Mouse (Mus musculus) liver, embryonic 15.5 days (tissue): Measurements from ENCODE around the gene Rcbtb2. TPM values are rescaled to one million over a fixed set of nuclear protein-coding genes. Genes with fewer than 3 reads are reported as not detected.

ENCODE experiments used
- ATAC-seq: fragments of 200-750 bp; cut with Nextera tagmentation; 2 replicates; pipeline ENCODE4 v1.8.0; 2017; ENCODE audit warnings: moderate number of reproducible peaks, mild to moderate bottlenecking, moderate library complexity; ENCODE audit not compliant: insufficient read depth
- H3K27ac ChIP-seq: fragments of 300-500 bp; sonication (generic); replicated peaks from 2 replicates; pipeline ENCODE4 v1.5.1; 2015; ENCODE audit warnings: mild to moderate bottlenecking, inconsistent platforms
- H3K27me3 ChIP-seq: fragments of 300-500 bp; sonication (generic); 2 replicates; pipeline ENCODE4 v1.6.1; 2015; ENCODE audit warnings: mild to moderate bottlenecking, inconsistent platforms
- H3K36me3 ChIP-seq: fragments of 300-500 bp; sonication (generic); replicated peaks from 2 replicates; pipeline ENCODE4 v1.6.1; 2015; ENCODE audit warnings: moderate library complexity, mild to moderate bottlenecking, inconsistent platforms
- H3K4me1 ChIP-seq: fragments of 300-500 bp; sonication (generic); replicated peaks from 2 replicates; pipeline ENCODE4 v1.6.1; 2015; ENCODE audit warnings: inconsistent platforms
- H3K4me2 ChIP-seq: fragments of 300-500 bp; sonication (generic); 2 replicates; pipeline ENCODE4 v1.6.1; 2015; ENCODE audit warnings: moderate library complexity, mild to moderate bottlenecking, inconsistent platforms
- H3K4me3 ChIP-seq: fragments of 300-500 bp; sonication (generic); replicated peaks from 2 replicates; pipeline ENCODE4 v1.5.1; 2015; ENCODE audit warnings: mild to moderate bottlenecking, inconsistent platforms
- H3K9ac ChIP-seq: fragments of 300-500 bp; sonication (generic); 2 replicates; pipeline ENCODE4 v1.6.1; 2015; ENCODE audit warnings: moderate library complexity, mild to moderate bottlenecking, inconsistent platforms
- H3K9me3 ChIP-seq: fragments of 300-500 bp; sonication (generic); replicated peaks from 2 replicates; pipeline ENCODE4 v1.6.1; 2016; ENCODE audit warnings: inconsistent platforms
- WGBS: fragments of 180-500 bp; shearing (Covaris S2); methylation state at CpG from one replicate; pipeline ENCODE4 v1.1.7; 2015; ENCODE audit warnings: mixed read lengths; ENCODE audit not compliant: insufficient replicate concordance; 5-methylcytosine and 5-hydroxymethylcytosine counted together
- polyA plus RNA-seq: library from polyadenylated mRNA; unstranded; fragments of >200 nt; fragmentation: Nextera tagmentation; extraction: Ambion mirVana; gene quantifications from 2 replicates; pipeline ENCODE4 v1.2.1, GENCODE M21; 2015

Gene Rcbtb2
- polyA plus RNA-seq, 1 experiment from 2014 or later, result 18.9 TPM

- H3K9ac ChIP-seq, result peak overlapping the region; percentile 22
- under 1% methylated on average over 6 of the region's 6 CpGs for WGBS
- H3K36me3 ChIP-seq, result peaks cover 10% of the 10 kb centered on the region; the same call in 1 of the 2 replicates
- peak overlapping the region; percentile 69 for H3K27ac ChIP-seq
- no peaks in the 10 kb centered on the region for H3K27me3 ChIP-seq
- H3K4me3 ChIP-seq, result peak overlapping the region; percentile 53
- H3K4me2 ChIP-seq, result peak overlapping the region; percentile 50
- H3K9me3 ChIP-seq, result no peaks in the 10 kb centered on the region
- peaks cover 22% of the 10 kb centered on the region for H3K4me1 ChIP-seq
- 0 out of 2 replicates have a peak, but pooled peaks have one; percentile 37 for ATAC-seq
These were observed 116.5 kb downstream of the Rcbtb2 start for GRCm38 (mm10) chr14:73239291-73239690.

GRCm38 (mm10) chr14:73239857-73240256, 117.0 kb downstream of the Rcbtb2 start:
- Histone ChIP-seq H3K27ac (no peak overlapping the region), H3K9me3 (no peaks in the 10 kb centered on the region), H3K9ac (no peak overlapping the region), H3K27me3 (no peaks in the 10 kb centered on the region), H3K4me1 (peaks cover 16% of the 10 kb centered on the region; the same call in 1 of the 2 replicates), H3K4me3 (no peak overlapping the region), H3K4me2 (no peak overlapping the region), H3K36me3 (peaks cover 16% of the 10 kb centered on the region; the same call in 1 of the 2 replicates)
- ATAC-seq, result no peak
- WGBS, result 42% methylated on average over 3 of the region's 3 CpGs

GRCm38 (mm10) chr14:73244061-73244597, 121.3 kb downstream of the Rcbtb2 start:
- Histone ChIP-seq H3K36me3 (peaks cover 26% of the 10 kb centered on the region), H3K9me3 (no peaks in the 10 kb centered on the region), H3K9ac (no peak overlapping the region), H3K4me3 (no peak overlapping the region), H3K4me1 (0 out of 2 replicates have a peak, but pooled peaks cover 4% of the 10 kb centered on the region), H3K27ac (no peak overlapping the region), H3K4me2 (no peak overlapping the region), H3K27me3 (no peaks in the 10 kb centered on the region)
- no peak for ATAC-seq
- WGBS, result 84% methylated on average over 2 of the region's 2 CpGs

GRCm38 (mm10) chr14:73250056-73250455, 127.2 kb downstream of the Rcbtb2 start:
- Histone ChIP-seq H3K9me3 (no peaks in the 10 kb centered on the region), H3K36me3 (peaks cover 32% of the 10 kb centered on the region), H3K4me2 (no peak overlapping the region), H3K27ac (no peak overlapping the region), H3K4me3 (no peak overlapping the region), H3K9ac (no peak overlapping the region), H3K27me3 (no peaks in the 10 kb centered on the region), H3K4me1 (peaks cover 8% of the 10 kb centered on the region)
- ATAC-seq, result peak; percentile 54; the same call in 1 of the 2 replicates
- WGBS, result 83% methylated on average over 2 of the region's 2 CpGs

GRCm38 (mm10) chr14:73252276-73252675, 129.4 kb downstream of the Rcbtb2 start:
- 89% methylated on average over 2 of the region's 2 CpGs for WGBS
- no peak for ATAC-seq
- Histone ChIP-seq H3K27me3 (no peaks in the 10 kb centered on the region), H3K9me3 (no peaks in the 10 kb centered on the region), H3K27ac (0 out of 2 replicates have a peak overlapping the region, but pooled peaks have one; percentile 5), H3K4me1 (peaks cover 15% of the 10 kb centered on the region), H3K36me3 (peaks cover 33% of the 10 kb centered on the region), H3K9ac (no peak overlapping the region), H3K4me3 (no peak overlapping the region), H3K4me2 (no peak overlapping the region)

GRCm38 (mm10) chr14:73253453-73254251, 130.8 kb downstream of the Rcbtb2 start:
- no peaks in the 10 kb centered on the region for H3K27me3 ChIP-seq
- peaks cover 30% of the 10 kb centered on the region for H3K36me3 ChIP-seq
- H3K27ac ChIP-seq, result peak overlapping the region; percentile 51; the same call in 1 of the 2 replicates
- peaks cover 23% of the 10 kb centered on the region for H3K4me1 ChIP-seq
- H3K4me2 ChIP-seq, result no peak overlapping the region
- H3K4me3 ChIP-seq, result no peak overlapping the region
- WGBS, result 35% methylated on average over 6 of the region's 6 CpGs
- no peak overlapping the region for H3K9ac ChIP-seq
- no peaks in the 10 kb centered on the region for H3K9me3 ChIP-seq
- ATAC-seq, result peak; percentile 60; the same call in 1 of the 2 replicates

- peaks cover 28% of the 10 kb centered on the region for H3K36me3 ChIP-seq
- no peak overlapping the region for H3K4me2 ChIP-seq
- H3K9ac ChIP-seq, result no peak overlapping the region
- 62% methylated on average over 4 of the region's 4 CpGs for WGBS
- no peak for ATAC-seq
- H3K9me3 ChIP-seq, result no peaks in the 10 kb centered on the region
- H3K27ac ChIP-seq, result peak overlapping the region; percentile 51; the same call in 1 of the 2 replicates
- H3K27me3 ChIP-seq, result no peaks in the 10 kb centered on the region
- H3K4me3 ChIP-seq, result no peak overlapping the region
- peaks cover 23% of the 10 kb centered on the region for H3K4me1 ChIP-seq
These were observed 131.6 kb downstream of the Rcbtb2 start for GRCm38 (mm10) chr14:73254412-73254811.

GRCm38 (mm10) chr14:73255426-73255970, 132.7 kb downstream of the Rcbtb2 start:
- Histone ChIP-seq H3K27ac (0 out of 2 replicates have a peak overlapping the region, but pooled peaks have one; percentile 33), H3K27me3 (no peaks in the 10 kb centered on the region), H3K4me1 (peaks cover 23% of the 10 kb centered on the region), H3K9me3 (no peaks in the 10 kb centered on the region), H3K9ac (no peak overlapping the region), H3K36me3 (peaks cover 30% of the 10 kb centered on the region), H3K4me3 (no peak overlapping the region), H3K4me2 (no peak overlapping the region)
- 49% methylated on average over 3 of the region's 3 CpGs for WGBS
- ATAC-seq, result no peak

- H3K4me1 ChIP-seq, result peaks cover 23% of the 10 kb centered on the region
- no peaks in the 10 kb centered on the region for H3K27me3 ChIP-seq
- H3K27ac ChIP-seq, result no peak overlapping the region
- H3K9ac ChIP-seq, result no peak overlapping the region
- no peak for ATAC-seq
- H3K4me2 ChIP-seq, result no peak overlapping the region
- no peak overlapping the region for H3K4me3 ChIP-seq
- WGBS, result 53% methylated on average over 7 of the region's 7 CpGs
- H3K36me3 ChIP-seq, result peaks cover 35% of the 10 kb centered on the region
- H3K9me3 ChIP-seq, result no peaks in the 10 kb centered on the region
These were observed 134.5 kb downstream of the Rcbtb2 start for GRCm38 (mm10) chr14:73257348-73257747.
